Mouse (Mus musculus): ENCODE measurements around the gene Exoc4. TPM values are rescaled to one million over a fixed set of nuclear protein-coding genes. Genes with fewer than 3 reads are reported as not detected.

Exoc4 gene
- polyA plus RNA-seq, 1 experiment from 2014 or later: 52.2 TPM

- ATAC-seq (ENCODE audit: low FRiP score): no peak
- Histone ChIP-seq H3K9ac (no peak overlapping the region), H3K4me2 (no peak overlapping the region), H3K27ac (no peak overlapping the region), H3K9me3 (no peaks in the 10 kb centered on the region), H3K4me3 (no peak overlapping the region), H3K4me1 (replicated peaks) (0 out of 2 replicates have a peak, but pooled peaks cover under 1% of the 10 kb centered on the region), H3K36me3 (no peaks in the 10 kb centered on the region), H3K27me3 (no peaks in the 10 kb centered on the region)
- WGBS: 73% methylated on average over 4 of the region's 4 CpGs
Measured at GRCm38 (mm10) chr6:33502388-33502787, 253.5 kb downstream of the Exoc4 start.

GRCm38 (mm10) chr6:33503381-33503780 lies 254.5 kb downstream of the Exoc4 start:
- Histone ChIP-seq H3K4me1 (replicated peaks) (no peaks in the 10 kb centered on the region), H3K9me3 (no peaks in the 10 kb centered on the region), H3K27me3 (no peaks in the 10 kb centered on the region), H3K36me3 (no peaks in the 10 kb centered on the region), H3K9ac (no peak overlapping the region), H3K4me3 (no peak overlapping the region), H3K4me2 (no peak overlapping the region), H3K27ac (no peak overlapping the region)
- no peak for ATAC-seq (ENCODE audit: low FRiP score)
- 84% methylated on average over 3 of the region's 3 CpGs for WGBS

- no peak overlapping the region for H3K27ac ChIP-seq
- ATAC-seq (ENCODE audit: low FRiP score): no peak
- no peaks in the 10 kb centered on the region for H3K9me3 ChIP-seq
- H3K4me2 ChIP-seq: no peak overlapping the region
- H3K36me3 ChIP-seq: no peaks in the 10 kb centered on the region
- H3K27me3 ChIP-seq: no peaks in the 10 kb centered on the region
- H3K4me1 ChIP-seq (replicated peaks): no peaks in the 10 kb centered on the region
- no peak overlapping the region for H3K4me3 ChIP-seq
- no peak overlapping the region for H3K9ac ChIP-seq
Measured at GRCm38 (mm10) chr6:33507134-33507533, 258.2 kb downstream of the Exoc4 start.

- Histone ChIP-seq H3K4me3 (no peak overlapping the region), H3K9ac (no peak overlapping the region), H3K9me3 (no peaks in the 10 kb centered on the region), H3K36me3 (no peaks in the 10 kb centered on the region), H3K27ac (no peak overlapping the region), H3K4me1 (replicated peaks) (peaks cover 7% of the 10 kb centered on the region; the same call in 1 of the 2 replicates), H3K27me3 (no peaks in the 10 kb centered on the region), H3K4me2 (no peak overlapping the region)
- 49% methylated on average over 4 of the region's 4 CpGs for WGBS
- no peak for ATAC-seq (ENCODE audit: low FRiP score)
Measured at GRCm38 (mm10) chr6:33515391-33515790, 266.5 kb downstream of the Exoc4 start.

GRCm38 (mm10) chr6:33516798-33517197 lies 267.9 kb downstream of the Exoc4 start:
- 93% methylated on average over 6 of the region's 6 CpGs for WGBS

GRCm38 (mm10) chr6:33517890-33518410 lies 269.1 kb downstream of the Exoc4 start:
- no peak for ATAC-seq (ENCODE audit: low FRiP score)
- no peak overlapping the region for H3K9ac ChIP-seq
- peaks cover 7% of the 10 kb centered on the region; the same call in 1 of the 2 replicates for H3K4me1 ChIP-seq (replicated peaks)

More at GRCm38 (mm10) chr6:33516798-33517197, 267.9 kb downstream of the Exoc4 start:
- Histone ChIP-seq H3K9me3 (no peaks in the 10 kb centered on the region), H3K27me3 (no peaks in the 10 kb centered on the region), H3K27ac (no peak overlapping the region), H3K9ac (no peak overlapping the region), H3K36me3 (no peaks in the 10 kb centered on the region), H3K4me2 (no peak overlapping the region), H3K4me1 (replicated peaks) (peaks cover 7% of the 10 kb centered on the region; the same call in 1 of the 2 replicates), H3K4me3 (no peak overlapping the region)
- no peak for ATAC-seq (ENCODE audit: low FRiP score)

GRCm38 (mm10) chr6:33525695-33526366 lies 276.9 kb downstream of the Exoc4 start:
- H3K27ac ChIP-seq: no peak overlapping the region
- no peaks in the 10 kb centered on the region for H3K4me1 ChIP-seq (replicated peaks)
- H3K36me3 ChIP-seq: no peaks in the 10 kb centered on the region
- no peak overlapping the region for H3K9ac ChIP-seq
- H3K4me3 ChIP-seq: no peak overlapping the region
- 72% methylated on average over 7 of the region's 7 CpGs for WGBS
- no peak overlapping the region for H3K4me2 ChIP-seq
- no peaks in the 10 kb centered on the region for H3K9me3 ChIP-seq
- no peaks in the 10 kb centered on the region for H3K27me3 ChIP-seq
- ATAC-seq (ENCODE audit: low FRiP score): no peak

More at GRCm38 (mm10) chr6:33517890-33518410, 269.1 kb downstream of the Exoc4 start:
- Histone ChIP-seq H3K27me3 (no peaks in the 10 kb centered on the region), H3K36me3 (no peaks in the 10 kb centered on the region), H3K9me3 (no peaks in the 10 kb centered on the region), H3K4me3 (no peak overlapping the region), H3K4me2 (no peak overlapping the region), H3K27ac (no peak overlapping the region)
- WGBS: 42% methylated on average over 5 of the region's 5 CpGs

- no peaks in the 10 kb centered on the region for H3K36me3 ChIP-seq
- H3K4me2 ChIP-seq: no peak overlapping the region
- H3K9ac ChIP-seq: no peak overlapping the region
- H3K27me3 ChIP-seq: no peaks in the 10 kb centered on the region
- 85% methylated on average over 1 of the region's 1 CpGs for WGBS
- no peaks in the 10 kb centered on the region for H3K4me1 ChIP-seq (replicated peaks)
- no peak for ATAC-seq (ENCODE audit: low FRiP score)
- no peak overlapping the region for H3K27ac ChIP-seq
- H3K9me3 ChIP-seq: no peaks in the 10 kb centered on the region
- H3K4me3 ChIP-seq: no peak overlapping the region
Measured at GRCm38 (mm10) chr6:33540356-33540755, 291.5 kb downstream of the Exoc4 start.

- Histone ChIP-seq H3K36me3 (no peaks in the 10 kb centered on the region), H3K27ac (no peak overlapping the region), H3K9ac (no peak overlapping the region), H3K4me3 (no peak overlapping the region), H3K4me2 (no peak overlapping the region), H3K9me3 (0 out of 2 replicates have a peak, but pooled peaks cover 3% of the 10 kb centered on the region), H3K27me3 (no peaks in the 10 kb centered on the region), H3K4me1 (replicated peaks) (no peaks in the 10 kb centered on the region)
- no peak for ATAC-seq (ENCODE audit: low FRiP score)
- WGBS: 81% methylated on average over 6 of the region's 6 CpGs
Measured at GRCm38 (mm10) chr6:33542712-33543111, 293.8 kb downstream of the Exoc4 start.

GRCm38 (mm10) chr6:33551934-33552333 lies 303.0 kb downstream of the Exoc4 start:
- no peak for ATAC-seq (ENCODE audit: low FRiP score)
- no peak overlapping the region for H3K4me2 ChIP-seq
- no peak overlapping the region for H3K4me3 ChIP-seq
- no peak overlapping the region for H3K9ac ChIP-seq
- H3K36me3 ChIP-seq: no peaks in the 10 kb centered on the region
- H3K27me3 ChIP-seq: no peaks in the 10 kb centered on the region
- H3K4me1 ChIP-seq (replicated peaks): peaks cover 16% of the 10 kb centered on the region
- no peaks in the 10 kb centered on the region for H3K9me3 ChIP-seq
- 70% methylated on average over 4 of the region's 4 CpGs for WGBS
- H3K27ac ChIP-seq: peak overlapping the region; percentile 65

GRCm38 (mm10) chr6:33560925-33561324 lies 312.0 kb downstream of the Exoc4 start:
- Histone ChIP-seq H3K4me1 (replicated peaks) (0 out of 2 replicates have a peak, but pooled peaks cover 2% of the 10 kb centered on the region), H3K4me3 (no peak overlapping the region), H3K27ac (no peak overlapping the region), H3K9ac (no peak overlapping the region), H3K27me3 (no peaks in the 10 kb centered on the region), H3K4me2 (no peak overlapping the region), H3K36me3 (no peaks in the 10 kb centered on the region), H3K9me3 (no peaks in the 10 kb centered on the region)
- ATAC-seq (ENCODE audit: low FRiP score): no peak
- WGBS: 84% methylated on average over 1 of the region's 1 CpGs

- ATAC-seq (ENCODE audit: low FRiP score): no peak
- Histone ChIP-seq H3K9me3 (no peaks in the 10 kb centered on the region), H3K4me1 (replicated peaks) (no peaks in the 10 kb centered on the region), H3K27me3 (no peaks in the 10 kb centered on the region), H3K36me3 (no peaks in the 10 kb centered on the region), H3K27ac (no peak overlapping the region), H3K9ac (no peak overlapping the region), H3K4me2 (no peak overlapping the region), H3K4me3 (no peak overlapping the region)
- 93% methylated on average over 2 of the region's 2 CpGs for WGBS
Measured at GRCm38 (mm10) chr6:33561911-33562310, 313.0 kb downstream of the Exoc4 start.

- no peak for ATAC-seq (ENCODE audit: low FRiP score)
- Histone ChIP-seq H3K9ac (no peak overlapping the region), H3K27ac (no peak overlapping the region), H3K36me3 (no peaks in the 10 kb centered on the region), H3K9me3 (no peaks in the 10 kb centered on the region), H3K27me3 (no peaks in the 10 kb centered on the region), H3K4me3 (no peak overlapping the region), H3K4me1 (replicated peaks) (peaks cover 4% of the 10 kb centered on the region; the same call in 1 of the 2 replicates), H3K4me2 (no peak overlapping the region)
- 88% methylated on average over 4 of the region's 4 CpGs for WGBS
Measured at GRCm38 (mm10) chr6:33575947-33576346, 327.1 kb downstream of the Exoc4 start.

Data from hindbrain, embryonic 13.5 days (tissue).